Mouse (Mus musculus) testis, adult 2 months (tissue): ENCODE results near the gene Slit3.

ENCODE experiments used
- CTCF ChIP-seq: fragments of 200-500 bp; IDR thresholded peaks from 2 replicates; pipeline ENCODE4 v1.5.1; 2012; ENCODE audit warnings: low read depth, mild to moderate bottlenecking, inconsistent platforms, low read length, moderate library complexity; ENCODE audit not compliant: control insufficient read depth, insufficient read depth, insufficient replicate concordance
- POLR2A ChIP-seq: fragments of 200-500 bp; IDR thresholded peaks from 2 replicates; pipeline ENCODE4 v1.6.1; 2012; ENCODE audit warnings: low read depth, mild to moderate bottlenecking, inconsistent platforms, low read length, moderate library complexity; ENCODE audit not compliant: control insufficient read depth

GRCm38 (mm10) chr11:35535027-35535426 is 414.0 kb downstream of the Slit3 start:
- no peak for TF ChIP-seq CTCF
- TF ChIP-seq POLR2A = no peak
